Mouse (Mus musculus) testis, adult 2 months (tissue): ENCODE data around the gene Mdc1. TPM values are rescaled to one million over a fixed set of nuclear protein-coding genes. Genes with fewer than 3 reads are reported as not detected.

Experiments
- H3K27ac ChIP-seq: fragments of 200-500 bp; 2 replicates; pipeline ENCODE4 v1.5.1; 2012; ENCODE audit warnings: low read depth, low read length; ENCODE audit not compliant: control insufficient read depth, insufficient read depth
- H3K27me3 ChIP-seq: fragments of 200-500 bp; 2 replicates; pipeline ENCODE4 v1.6.1; 2012; ENCODE audit warnings: mild to moderate bottlenecking, low read length, moderate library complexity; ENCODE audit not compliant: control insufficient read depth, insufficient read depth
- H3K36me3 ChIP-seq: fragments of 200-500 bp; 2 replicates; pipeline ENCODE4 v1.6.1; 2012; ENCODE audit warnings: mild to moderate bottlenecking, low read length; ENCODE audit not compliant: control insufficient read depth, insufficient read depth
- H3K4me1 ChIP-seq: fragments of 200-500 bp; 2 replicates; pipeline ENCODE4 v1.6.1; 2012; ENCODE audit warnings: low read length; ENCODE audit not compliant: control insufficient read depth, insufficient read depth
- H3K4me3 ChIP-seq: fragments of 200-500 bp; 2 replicates; pipeline ENCODE4 v1.5.1; 2012; ENCODE audit warnings: low read depth, mild to moderate bottlenecking, low read length, moderate library complexity, mixed read lengths; ENCODE audit not compliant: control insufficient read depth
- CTCF ChIP-seq: fragments of 200-500 bp; IDR thresholded peaks from 2 replicates; pipeline ENCODE4 v1.5.1; 2012; ENCODE audit warnings: low read depth, mild to moderate bottlenecking, inconsistent platforms, low read length, moderate library complexity; ENCODE audit not compliant: control insufficient read depth, insufficient read depth, insufficient replicate concordance
- POLR2A ChIP-seq: fragments of 200-500 bp; IDR thresholded peaks from 2 replicates; pipeline ENCODE4 v1.6.1; 2012; ENCODE audit warnings: low read depth, mild to moderate bottlenecking, inconsistent platforms, low read length, moderate library complexity; ENCODE audit not compliant: control insufficient read depth
- polyA plus RNA-seq: library from polyadenylated mRNA; depleted of rRNA; stranded (reverse); fragments of >200 nt; gene quantifications from 2 replicates; pipeline ENCODE4 v1.2.3, GENCODE M21; 2012

Gene Mdc1
- polyA plus RNA-seq, 1 experiment = 81.1 TPM

- Histone ChIP-seq H3K27ac (no peak overlapping the region), H3K27me3 (no peaks in the 10 kb centered on the region), H3K4me1 (peaks cover 7% of the 10 kb centered on the region), H3K36me3 (no peaks in the 10 kb centered on the region), H3K4me3 (no peak overlapping the region)
- TF ChIP-seq POLR2A (no peak), CTCF (peak; percentile 91)
Observed at GRCm38 (mm10) chr17:35873774-35874519, 32.6 kb downstream of the Mdc1 start.

DNA sequence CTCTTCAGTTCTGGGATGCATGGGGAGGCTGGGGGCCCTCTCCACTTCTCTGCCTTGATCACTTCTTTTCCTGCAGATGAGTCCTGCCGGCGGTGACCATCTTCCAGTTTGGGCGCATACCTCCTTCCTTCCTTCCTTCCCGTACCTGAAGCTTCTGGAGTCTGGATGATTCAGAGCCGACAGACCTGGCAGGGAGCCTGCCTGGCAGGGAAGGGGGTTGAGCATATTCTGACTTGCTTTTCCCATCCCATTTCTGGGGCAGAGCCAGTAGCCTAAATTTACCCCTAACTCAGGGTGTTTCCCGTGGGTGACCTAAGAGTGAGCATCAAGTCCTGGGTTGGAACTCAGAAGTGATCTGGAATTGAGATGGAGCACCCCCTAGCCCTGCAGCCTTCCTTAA, 33.4 kb downstream of the Mdc1 start:
- Histone ChIP-seq H3K36me3 (no peaks in the 10 kb centered on the region), H3K27me3 (no peaks in the 10 kb centered on the region), H3K4me1 (peaks cover 5% of the 10 kb centered on the region), H3K4me3 (no peak overlapping the region), H3K27ac (no peak overlapping the region)
- no peak for TF ChIP-seq POLR2A
- no peak for TF ChIP-seq CTCF

DNA sequence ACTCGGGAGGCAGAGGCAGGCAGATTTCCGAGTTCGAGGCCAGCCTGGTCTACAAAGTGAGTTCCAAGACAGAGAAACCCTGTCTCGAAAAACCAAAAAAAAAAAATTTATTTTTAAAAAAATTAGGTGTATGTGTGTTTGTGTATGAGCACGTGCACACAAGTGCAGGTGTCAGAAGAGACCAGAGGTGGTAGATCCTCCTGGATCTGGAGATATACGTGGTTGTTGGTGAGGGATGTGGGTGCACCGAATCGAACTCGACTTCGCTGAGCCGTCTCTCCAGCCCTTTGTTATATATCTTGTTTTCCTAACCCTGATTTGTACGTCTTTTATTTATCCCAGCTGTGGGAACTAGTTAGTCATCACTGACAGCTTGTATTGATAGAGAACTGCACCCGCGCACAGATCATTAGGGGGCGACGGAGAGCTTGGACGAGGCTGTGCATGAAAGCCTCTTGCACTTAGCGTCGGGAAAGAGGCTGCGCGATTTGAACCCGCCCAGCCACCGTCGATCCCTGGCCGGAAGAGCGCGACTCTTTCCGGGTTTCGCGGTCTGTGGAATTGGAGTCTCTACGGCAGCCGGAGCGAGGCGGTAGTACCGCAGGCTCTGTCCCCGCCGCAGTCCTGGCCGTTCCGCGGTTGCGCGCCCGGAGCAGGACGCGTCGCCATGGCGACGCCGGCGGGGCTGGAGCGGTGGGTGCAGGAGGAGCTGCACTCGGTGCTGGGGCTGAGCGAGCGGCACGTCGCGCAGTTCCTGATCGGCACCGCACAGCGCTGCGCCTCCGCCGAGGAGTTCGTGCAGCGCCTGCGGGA, 38.1 kb downstream of the Mdc1 start, which contains the start of gene Dhx16:
Dhx16 (plus strand) TSS at position 575 of the 813 bp plus-strand sequence.
- no peaks in the 10 kb centered on the region; the same call in 1 of the 2 replicates for H3K36me3 ChIP-seq
- peak within 1 kb of the TSS; percentile 91 for H3K4me3 ChIP-seq
- TF ChIP-seq CTCF (peak; percentile 62), POLR2A (peak; percentile 69; the same call in 1 of the 2 replicates)
- H3K27ac ChIP-seq = peak within 1 kb of the TSS; percentile 46
- H3K27me3 ChIP-seq = no peaks in the 10 kb centered on the region
- peaks cover 8% of the 10 kb centered on the region for H3K4me1 ChIP-seq

DNA sequence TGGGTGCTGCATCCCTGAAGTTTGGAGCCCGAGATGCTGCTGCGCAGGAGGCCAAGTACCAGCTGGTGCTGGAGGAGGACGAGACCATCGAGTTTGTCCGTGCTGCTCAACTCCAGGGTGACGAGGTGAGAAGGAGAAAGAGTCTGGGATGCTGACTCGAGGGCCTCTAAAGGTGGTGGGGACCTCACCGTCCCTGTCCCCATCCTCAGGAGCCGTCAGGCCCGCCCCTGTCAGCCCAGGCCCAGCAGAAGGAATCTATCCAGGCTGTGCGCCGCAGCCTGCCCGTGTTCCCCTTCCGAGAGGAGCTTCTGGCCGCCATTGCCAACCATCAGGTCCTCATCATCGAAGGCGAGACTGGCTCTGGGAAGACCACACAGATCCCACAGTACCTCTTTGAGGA, 41.6 kb downstream of the Mdc1 start:
- Histone ChIP-seq H3K4me3 (no peak overlapping the region), H3K4me1 (peaks cover 8% of the 10 kb centered on the region), H3K27me3 (no peaks in the 10 kb centered on the region), H3K27ac (no peak overlapping the region), H3K36me3 (peaks cover 4% of the 10 kb centered on the region)
- TF ChIP-seq POLR2A = no peak
- TF ChIP-seq CTCF = no peak

DNA sequence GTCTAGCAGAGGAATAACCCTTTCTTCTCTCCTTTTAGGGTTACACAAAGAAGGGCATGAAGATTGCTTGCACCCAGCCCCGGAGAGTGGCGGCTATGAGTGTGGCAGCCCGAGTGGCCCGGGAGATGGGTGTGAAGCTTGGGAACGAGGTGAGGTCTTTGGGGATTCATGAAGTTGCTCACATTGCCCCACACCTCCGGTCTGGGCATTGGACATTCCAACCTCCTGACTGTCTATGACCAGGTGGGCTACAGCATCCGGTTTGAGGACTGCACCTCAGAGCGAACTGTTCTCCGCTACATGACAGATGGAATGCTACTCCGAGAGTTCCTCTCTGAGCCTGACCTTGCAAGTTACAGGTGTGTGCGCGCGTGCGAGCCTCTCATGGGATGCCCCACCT, 42.5 kb downstream of the Mdc1 start:
- no peak for TF ChIP-seq POLR2A
- no peak for TF ChIP-seq CTCF
- Histone ChIP-seq H3K27me3 (no peaks in the 10 kb centered on the region), H3K36me3 (peaks cover 4% of the 10 kb centered on the region), H3K4me1 (peaks cover 8% of the 10 kb centered on the region), H3K4me3 (no peak overlapping the region), H3K27ac (no peak overlapping the region)

DNA sequence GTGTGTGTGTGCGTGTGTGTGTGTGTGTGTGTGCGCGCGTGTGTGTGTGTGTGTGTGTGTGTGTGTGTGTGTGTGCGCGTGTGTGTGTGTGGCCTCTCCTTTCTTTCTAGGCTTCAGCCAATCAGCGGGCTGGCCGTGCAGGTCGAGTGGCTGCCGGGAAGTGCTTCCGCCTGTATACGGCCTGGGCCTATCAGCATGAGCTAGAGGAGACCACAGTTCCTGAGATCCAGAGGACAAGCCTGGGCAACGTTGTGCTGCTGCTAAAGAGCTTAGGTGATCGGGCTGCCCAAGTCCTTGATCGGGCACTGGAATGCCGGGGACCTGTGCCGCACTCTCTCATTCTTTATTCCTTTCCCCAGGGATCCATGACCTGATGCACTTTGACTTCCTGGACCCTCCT, 46.4 kb downstream of the Mdc1 start:
- H3K27me3 ChIP-seq = no peaks in the 10 kb centered on the region
- no peak overlapping the region for H3K4me3 ChIP-seq
- peaks cover 8% of the 10 kb centered on the region for H3K36me3 ChIP-seq
- H3K27ac ChIP-seq = no peak overlapping the region
- TF ChIP-seq CTCF (no peak), POLR2A (no peak)
- H3K4me1 ChIP-seq = no peaks in the 10 kb centered on the region
